Mouse (Mus musculus) C2C12 (cell line): ENCODE results near the gene Ehf.

Source experiments
- CEBPB ChIP-seq: IDR thresholded peaks from one replicate; pipeline ENCODE4 v1.6.1; 2011; ENCODE audit warnings: low read depth, mild to moderate bottlenecking, control low read depth, moderate library complexity
- CTCF ChIP-seq: IDR thresholded peaks from one replicate; pipeline ENCODE4 v1.5.1; 2011; ENCODE audit not compliant: control insufficient read depth, insufficient read depth, insufficient read length
- FOSL1 ChIP-seq: IDR thresholded peaks from one replicate; pipeline ENCODE4 v1.8.0; 2011; ENCODE audit warnings: mild to moderate bottlenecking, low read length; ENCODE audit not compliant: poor library complexity, insufficient read depth, severe bottlenecking
- MAX ChIP-seq: IDR thresholded peaks from one replicate; pipeline ENCODE4 v1.6.1; 2011; ENCODE audit warnings: mild to moderate bottlenecking, control low read depth
- MYOD1 ChIP-seq: IDR thresholded peaks from one replicate; pipeline ENCODE4 v1.6.1; 2011; ENCODE audit warnings: low read depth; ENCODE audit not compliant: control insufficient read depth, insufficient read length
- MYOG ChIP-seq: IDR thresholded peaks from one replicate; pipeline ENCODE4 v1.6.1; 2011; ENCODE audit not compliant: control insufficient read depth, insufficient read length; ENCODE audit errors: extremely low read depth
- USF1 ChIP-seq: IDR thresholded peaks from one replicate; pipeline ENCODE4 v1.6.1; 2011; ENCODE audit warnings: low read depth, mild to moderate bottlenecking, control low read depth, moderate library complexity

DNA sequence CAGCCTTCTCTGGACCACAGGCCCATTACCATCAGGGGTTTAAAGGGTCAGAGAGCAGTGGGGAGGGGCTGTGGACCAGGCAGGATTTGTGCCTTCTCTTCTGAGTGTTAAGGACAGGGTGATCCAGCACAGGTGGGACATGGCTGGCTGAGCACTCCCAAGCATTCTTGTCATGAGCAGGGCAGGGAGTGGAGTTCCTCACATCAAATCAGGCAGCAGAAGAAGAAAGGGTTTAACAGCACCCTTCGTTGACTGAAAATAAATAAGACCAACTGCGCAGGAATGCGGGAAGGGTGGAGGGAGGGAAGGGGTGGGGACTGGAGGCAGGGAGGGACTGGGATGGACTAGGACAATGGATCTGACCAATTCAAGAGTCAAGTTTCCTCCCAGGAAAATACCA lies 8.6 kb downstream of the Ehf start:
- TF ChIP-seq MAX (no peak), CTCF (no peak), MYOD1 (no peak), MYOG (no peak), USF1 (no peak), CEBPB (no peak), FOSL1 (no peak)
